Mouse (Mus musculus) kidney, postnatal 10 days (tissue): ENCODE results near the gene Col4a2.

Source experiments
- DNase-seq: peaks from one replicate; pipeline ENCODE4 v3.0.0; 2021; ENCODE audit warnings: mixed read lengths

The Col4a2 gene

DNA sequence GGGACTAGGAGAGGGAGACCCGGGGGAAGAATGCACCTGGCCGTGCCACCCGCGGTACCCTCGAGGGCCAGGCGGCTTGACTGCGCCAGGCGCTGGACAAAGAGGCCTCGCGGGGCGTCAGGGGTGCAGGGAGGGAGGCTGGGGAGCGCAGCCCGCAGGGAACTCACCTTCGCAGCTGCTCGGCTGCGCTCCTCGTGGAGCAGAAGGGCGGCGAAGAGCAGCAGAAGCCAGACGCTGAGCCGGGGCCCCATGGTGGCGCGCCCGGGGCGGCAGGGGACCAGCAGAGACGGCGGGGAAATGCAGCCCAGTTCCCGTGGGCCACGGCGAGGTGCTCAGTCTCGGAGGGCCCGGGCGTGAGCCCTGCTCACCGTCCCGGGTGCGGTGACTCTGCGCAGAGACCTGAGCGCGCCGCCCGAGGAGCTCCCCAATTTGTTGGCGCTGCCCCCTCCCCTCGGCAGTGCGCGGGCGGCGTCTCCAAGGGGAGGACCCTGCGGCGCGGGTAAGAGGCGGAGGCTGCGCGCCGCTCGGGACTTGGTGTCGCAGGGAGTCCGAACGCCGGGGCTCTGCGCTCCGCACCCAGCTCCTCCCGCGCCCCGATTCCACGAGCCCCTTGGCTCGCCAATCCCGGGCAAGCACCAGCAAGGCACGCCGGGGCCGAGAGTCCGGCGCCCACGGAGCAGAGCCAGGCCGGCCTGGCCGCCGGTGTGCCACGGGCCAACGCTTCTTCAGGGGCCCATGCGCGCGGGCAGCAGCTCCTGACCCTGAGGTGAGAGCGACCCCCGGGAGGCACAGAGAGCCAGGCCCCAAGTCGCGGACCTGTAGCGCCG, at the start of gene Col4a2, which contains the start of gene Col4a1:
Gene Col4a2, plus strand, starts transcription at position 457 of the 827 bp plus-strand sequence.
Gene Col4a1, minus strand, starts transcription at position 478 of the 827 bp plus-strand sequence.
- DNase-seq = peak; percentile 92

DNA sequence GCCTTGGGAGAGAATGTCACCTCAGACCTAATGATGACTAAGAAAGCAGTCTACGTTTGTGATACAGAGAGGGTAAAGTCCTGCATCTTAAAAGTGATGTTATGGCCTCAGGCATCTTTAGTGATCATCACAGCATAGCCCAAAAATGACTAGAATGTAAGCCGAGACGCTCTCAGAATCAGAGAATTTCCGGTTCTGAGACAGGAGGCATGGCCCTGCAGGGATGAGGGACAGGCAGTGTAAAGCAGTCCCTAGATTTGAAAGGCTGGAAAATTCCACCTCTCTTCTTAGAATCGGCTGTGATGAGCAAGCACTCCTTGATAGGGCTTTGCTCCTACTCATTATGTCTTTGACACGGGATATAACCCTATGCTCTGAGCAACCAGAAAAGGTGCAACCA, 48.8 kb upstream of the Col4a2 start:
- no peak for DNase-seq

DNA sequence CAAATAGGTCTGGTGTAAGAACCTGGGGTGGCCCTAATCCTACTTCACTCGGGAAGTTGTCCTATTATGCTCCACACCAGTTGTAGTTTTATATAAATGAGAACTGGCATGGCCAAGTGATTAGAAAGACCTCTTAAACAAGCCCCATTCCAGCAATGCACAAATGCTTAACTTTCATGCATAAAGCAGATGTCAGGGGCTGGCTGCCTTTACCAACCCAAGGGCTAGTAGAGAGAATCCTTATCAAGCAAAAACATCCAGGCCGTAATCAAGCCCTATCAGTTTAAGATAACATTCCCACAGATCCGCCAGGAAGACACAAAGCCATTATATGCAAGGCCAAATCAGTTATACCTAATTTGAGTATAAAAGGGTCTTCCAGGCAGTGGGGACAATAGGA, 46.6 kb upstream of the Col4a2 start:
- no peak for DNase-seq

GRCm38 (mm10) chr8:11266471-11266870, 46.1 kb upstream of the Col4a2 start:
- no peak for DNase-seq

GRCm38 (mm10) chr8:11268753-11269152, 43.9 kb upstream of the Col4a2 start:
- no peak for DNase-seq

- DNase-seq = peak; percentile 74
Observed at GRCm38 (mm10) chr8:11270826-11271225, 41.8 kb upstream of the Col4a2 start.

DNA sequence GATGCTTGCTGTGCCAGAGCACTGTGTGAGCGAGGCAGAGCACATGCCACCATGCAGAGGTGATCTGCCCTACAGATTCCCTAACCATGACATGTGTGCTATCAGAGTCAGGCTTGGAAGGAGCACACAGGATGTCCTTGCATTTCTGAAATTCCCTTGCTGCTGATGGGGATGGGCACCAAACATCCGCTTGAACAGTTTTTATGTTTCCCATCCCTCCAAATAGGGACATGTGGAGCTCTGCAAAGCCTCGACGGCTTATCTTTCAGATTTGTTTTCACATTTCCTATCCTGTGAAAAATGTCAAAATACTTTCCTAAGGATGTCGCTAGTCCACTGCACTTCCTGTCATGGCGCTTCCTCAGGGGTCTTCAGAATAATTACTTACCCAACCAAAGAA, 40.4 kb upstream of the Col4a2 start:
- DNase-seq = no peak

DNA sequence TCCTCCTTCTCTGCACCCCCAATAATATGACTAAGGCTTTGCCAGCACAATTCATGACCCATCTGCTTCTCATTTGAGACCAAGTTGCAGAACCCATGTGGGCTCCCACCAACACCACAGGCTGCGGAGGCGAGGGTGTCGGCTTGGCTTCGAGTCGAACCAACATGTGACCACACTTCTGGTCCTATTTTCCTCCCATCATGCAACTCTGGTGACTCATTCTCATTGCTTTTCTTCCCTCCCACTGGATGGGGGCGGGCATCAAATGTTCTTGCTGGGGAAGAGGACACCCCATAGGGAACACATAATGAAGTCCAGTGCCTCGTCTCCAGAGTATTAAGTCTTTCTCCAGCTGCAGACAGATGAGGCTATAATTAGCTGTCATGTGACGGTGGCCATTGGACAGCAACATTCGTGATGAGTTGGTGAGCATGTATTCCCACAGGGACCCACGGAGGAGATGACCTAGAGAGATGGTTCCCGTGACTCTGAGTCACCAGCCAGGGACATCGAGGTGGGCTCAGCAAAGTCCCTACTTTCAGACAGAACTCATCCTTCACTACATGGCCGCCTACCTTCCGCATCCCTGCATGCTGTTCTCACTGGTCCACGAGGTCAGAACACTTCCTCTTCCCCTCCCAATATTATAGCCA, 39.0 kb upstream of the Col4a2 start:
- no peak for DNase-seq

- DNase-seq = no peak
Observed at GRCm38 (mm10) chr8:11274415-11274814, 38.2 kb upstream of the Col4a2 start.

GRCm38 (mm10) chr8:11276286-11276685, 36.3 kb upstream of the Col4a2 start:
- DNase-seq = no peak

- DNase-seq = peak; percentile 54
Observed at GRCm38 (mm10) chr8:11277602-11278051, 35.0 kb upstream of the Col4a2 start.

DNA sequence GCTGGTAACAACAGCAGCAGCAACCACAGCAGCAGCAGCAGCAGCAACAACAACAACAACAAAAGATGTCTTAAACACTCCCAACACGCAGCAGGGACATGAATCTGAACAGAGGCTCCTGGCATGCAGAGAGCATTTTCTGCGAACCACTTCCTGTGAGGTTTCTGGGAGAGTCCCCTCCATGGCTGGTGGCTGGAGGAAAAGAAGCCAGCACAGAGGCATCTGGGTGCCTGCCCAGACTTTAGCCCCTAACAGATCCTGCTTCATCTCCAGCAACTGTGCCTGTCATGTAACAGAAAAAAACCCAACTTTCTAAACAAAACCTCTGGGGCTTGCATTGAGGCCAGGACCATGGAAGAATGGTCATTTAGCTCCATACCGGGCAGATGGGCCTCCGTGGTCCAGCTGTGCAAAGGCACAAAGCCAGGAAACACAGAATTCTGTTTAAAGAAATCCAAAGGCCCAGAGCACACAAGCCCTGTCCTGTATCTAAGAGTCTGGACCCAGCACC, 34.4 kb upstream of the Col4a2 start:
- DNase-seq = peak; percentile 76

DNA sequence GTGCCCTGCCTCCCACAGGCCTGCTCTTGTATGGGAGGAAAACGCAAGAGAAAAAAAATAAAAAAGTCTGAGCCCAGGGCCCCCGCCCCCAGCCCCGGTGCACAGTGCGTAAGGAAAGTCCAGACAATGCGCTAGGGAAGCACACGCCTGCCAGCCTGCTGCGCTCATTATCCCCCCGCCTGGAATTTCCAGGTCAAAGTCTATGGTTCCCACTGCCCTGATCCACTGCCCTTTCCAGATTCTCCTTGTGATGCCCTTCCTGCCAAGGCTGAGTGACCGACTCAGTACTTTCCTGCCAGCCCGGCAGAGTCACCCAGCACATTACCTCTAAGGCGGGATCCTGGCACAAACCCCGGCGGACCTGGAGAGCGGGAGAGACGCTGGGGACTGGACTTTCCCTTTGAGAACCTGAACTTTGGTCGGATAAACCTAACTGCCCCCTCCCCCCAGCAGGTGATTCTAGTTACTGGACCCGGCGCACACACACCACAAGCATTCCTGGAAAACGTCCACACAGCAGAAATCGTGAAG, 33.2 kb upstream of the Col4a2 start:
- peak; percentile 84 for DNase-seq

DNA sequence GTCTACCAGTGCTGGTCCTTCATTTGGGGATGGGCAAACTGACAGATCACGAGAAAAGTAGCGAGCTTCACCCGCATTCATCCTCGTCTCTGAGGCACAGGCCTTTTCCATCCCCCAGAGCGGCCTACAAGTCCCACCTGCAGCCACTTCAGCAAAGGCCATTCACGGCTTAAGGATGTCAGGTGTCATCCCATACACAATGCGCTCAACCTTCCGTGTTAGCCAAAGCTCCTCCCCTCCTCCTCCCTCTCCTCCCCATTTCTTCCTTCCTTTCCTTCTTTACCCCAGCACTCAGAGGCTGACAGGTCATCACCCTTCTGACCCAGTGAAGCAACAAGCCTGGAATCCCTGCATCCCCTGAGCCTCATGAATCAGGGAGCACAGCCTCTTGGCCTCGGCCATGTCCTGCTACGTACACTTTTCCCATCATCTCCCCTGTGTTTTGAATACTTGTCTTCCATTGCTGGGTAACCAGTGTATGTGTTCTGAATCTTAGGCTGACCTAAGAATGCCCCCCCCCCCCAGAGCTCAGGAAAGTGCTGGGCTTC, 31.8 kb upstream of the Col4a2 start:
- DNase-seq = no peak

DNA sequence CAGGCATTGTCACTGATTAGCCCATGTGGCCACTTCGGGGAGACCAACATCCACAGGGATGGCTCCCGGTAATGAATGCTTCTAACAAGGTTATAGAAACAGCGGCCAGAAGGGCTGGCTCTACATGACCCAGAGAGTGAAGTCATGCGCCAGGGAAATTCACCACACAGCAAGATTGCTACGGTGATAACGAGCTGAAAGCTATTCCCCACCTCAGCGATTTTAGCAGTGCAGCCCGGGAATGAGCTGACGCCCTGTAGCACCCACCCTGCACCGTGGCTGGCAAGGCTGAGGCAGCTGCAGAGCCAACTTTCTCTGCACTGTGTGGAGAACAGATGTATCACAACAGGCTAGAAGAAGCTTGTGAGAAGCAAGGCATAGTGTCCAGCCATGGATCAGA, 30.5 kb upstream of the Col4a2 start:
- DNase-seq = peak; percentile 63

DNA sequence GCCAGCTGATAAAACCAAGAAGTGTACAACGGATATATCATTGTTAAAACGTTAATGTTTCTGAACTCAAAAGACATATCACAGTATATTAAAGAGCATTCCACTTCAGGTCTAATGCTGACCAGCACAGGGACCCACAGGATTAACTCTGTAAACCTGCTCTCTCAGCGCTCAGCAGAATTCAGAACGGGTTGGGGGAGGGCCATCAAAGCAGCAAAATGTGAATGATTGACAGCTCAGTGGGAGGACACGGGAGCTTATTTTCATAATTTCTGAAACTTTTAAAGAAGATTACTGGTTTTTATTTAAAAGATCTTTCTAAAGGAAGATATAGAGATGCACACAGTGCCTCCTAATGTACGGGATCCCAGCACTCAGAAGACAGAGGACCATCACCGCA, 29.9 kb upstream of the Col4a2 start:
- DNase-seq = no peak

- DNase-seq = peak; percentile 72
Observed at GRCm38 (mm10) chr8:11283217-11283616, 29.4 kb upstream of the Col4a2 start.

DNA sequence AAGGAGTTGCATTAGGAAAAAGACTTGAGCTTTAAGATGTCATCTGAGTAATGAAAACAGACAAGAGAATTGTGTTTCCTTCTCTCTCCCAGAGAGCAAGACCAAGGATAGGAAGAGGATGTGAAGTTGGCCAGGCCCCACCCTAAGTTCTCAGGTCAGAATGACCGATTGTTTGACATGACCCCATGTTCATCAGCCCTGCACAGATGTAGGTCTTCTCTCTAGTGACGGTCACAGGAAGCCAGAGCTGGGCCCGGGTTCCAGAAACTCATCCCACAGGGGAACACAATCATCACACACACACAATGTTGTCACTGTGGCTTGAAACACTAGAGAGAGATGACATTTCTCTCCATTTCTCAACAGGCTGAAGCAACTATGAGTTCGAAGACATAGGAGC, 27.2 kb upstream of the Col4a2 start:
- no peak for DNase-seq

- DNase-seq = no peak
Observed at GRCm38 (mm10) chr8:11287139-11287538, 25.5 kb upstream of the Col4a2 start.

GRCm38 (mm10) chr8:11288286-11288685, 24.3 kb upstream of the Col4a2 start:
- DNase-seq = no peak

DNA sequence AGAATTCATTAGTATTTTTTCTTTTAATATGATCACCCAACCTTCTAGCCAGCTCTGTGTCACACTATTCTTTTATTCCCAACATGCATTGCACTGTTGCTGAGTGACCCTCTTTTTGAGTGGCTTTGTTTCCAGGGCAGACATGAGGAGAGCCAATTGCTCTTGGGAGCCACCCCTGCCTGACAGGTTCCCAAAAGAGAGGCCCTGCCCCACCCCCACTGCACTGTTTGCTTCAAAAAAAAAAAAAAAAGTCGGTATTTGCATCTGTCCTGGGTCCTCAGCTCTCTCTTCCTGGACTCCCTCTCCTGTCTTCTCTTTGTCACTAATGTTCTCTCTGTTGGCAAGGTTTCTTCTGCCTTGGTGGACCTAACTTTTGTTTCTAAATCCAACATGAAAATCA, 22.1 kb upstream of the Col4a2 start:
- no peak for DNase-seq

DNA sequence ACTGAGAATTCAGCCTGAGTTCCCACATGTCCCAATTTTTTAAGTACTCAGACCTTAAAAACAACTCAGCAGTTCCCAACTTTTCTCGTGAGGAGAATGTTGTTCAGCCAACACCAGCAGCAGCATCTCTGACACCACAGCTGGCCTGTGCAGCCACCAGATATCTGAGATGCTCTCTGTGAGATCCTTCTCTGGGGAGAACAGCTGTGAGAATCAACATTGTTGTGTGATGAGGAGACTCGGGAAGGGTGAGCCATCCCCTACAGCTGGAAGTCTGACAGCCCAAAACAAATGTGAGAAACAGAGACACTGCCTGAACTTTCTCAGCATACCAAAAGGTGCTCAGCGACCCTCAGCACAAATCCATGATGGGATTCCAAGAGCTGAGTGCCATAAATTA, 20.0 kb upstream of the Col4a2 start:
- DNase-seq = no peak

GRCm38 (mm10) chr8:11296282-11296943, 16.2 kb upstream of the Col4a2 start:
- DNase-seq = peak; percentile 72
